Mouse (Mus musculus) lung, embryonic 14.5 days (tissue): Measurements from ENCODE around the gene Ntng1. TPM values are rescaled to one million over a fixed set of nuclear protein-coding genes. Genes with fewer than 3 reads are reported as not detected.
A peak's percentile ranks its signal among the peaks of the same experiment; 100 is the strongest.

ENCODE experiments used
- ATAC-seq: fragments of 200-750 bp; cut with Nextera tagmentation; 2 replicates; pipeline ENCODE4 v1.8.0; 2017; ENCODE audit warnings: mild to moderate bottlenecking, moderate TSS enrichment, moderate library complexity; ENCODE audit not compliant: insufficient read depth
- DNase-seq: peaks from one replicate; pipeline ENCODE4 v3.0.0-alpha.2; 2015
- H3K27ac ChIP-seq: fragments of 300-500 bp; sonication (generic); 2 replicates; pipeline ENCODE4 v1.5.1; 2014; ENCODE audit warnings: low read depth, mild to moderate bottlenecking, moderate library complexity
- H3K27me3 ChIP-seq: fragments of 300-500 bp; sonication (generic); 2 replicates; pipeline ENCODE4 v1.6.1; 2014; ENCODE audit warnings: low read length, control low read depth; ENCODE audit not compliant: insufficient read depth
- H3K36me3 ChIP-seq: fragments of 300-500 bp; sonication (generic); 2 replicates; pipeline ENCODE4 v1.6.1; 2014; ENCODE audit warnings: control low read depth; ENCODE audit not compliant: insufficient read depth
- H3K4me1 ChIP-seq: fragments of 300-500 bp; sonication (generic); 2 replicates; pipeline ENCODE4 v1.6.1; 2014; ENCODE audit warnings: antibody characterized with exemption, control low read depth; ENCODE audit not compliant: insufficient read depth
- H3K4me2 ChIP-seq: fragments of 300-500 bp; sonication (generic); 2 replicates; pipeline ENCODE4 v1.6.1; 2014; ENCODE audit warnings: mild to moderate bottlenecking
- H3K4me3 ChIP-seq: fragments of 300-500 bp; sonication (generic); 2 replicates; pipeline ENCODE4 v1.5.1; 2014; ENCODE audit warnings: low read depth, low read length
- H3K9ac ChIP-seq: fragments of 300-500 bp; sonication (generic); 2 replicates; pipeline ENCODE4 v1.6.1; 2014
- H3K9me3 ChIP-seq: fragments of 300-500 bp; sonication (generic); 2 replicates; pipeline ENCODE4 v1.6.1; 2016; ENCODE audit warnings: low read depth, low read length, control low read depth
- CTCF ChIP-seq: IDR thresholded peaks from 2 replicates; pipeline ENCODE4 v1.5.1; 2016; ENCODE audit warnings: antibody characterized with exemption, low read depth
- WGBS: fragments of 180-500 bp; shearing (Covaris S2); extraction: QIAGEN DNeasy Blood & Tissue Kit; methylation state at CpG from one replicate; pipeline ENCODE4 v1.1.7; 2014; 5-methylcytosine and 5-hydroxymethylcytosine counted together
- polyA plus RNA-seq: library from polyadenylated mRNA; unstranded; fragments of >200 nt; fragmentation: Nextera tagmentation; extraction: Ambion mirVana; gene quantifications from 2 replicates; pipeline ENCODE4 v1.2.1, GENCODE M21; 2014

Gene Ntng1
- 3.3 and 4.1 TPM in 2 replicates for polyA plus RNA-seq

- ATAC-seq (peak; percentile 81), DNase-seq (peak; percentile 73)
- no peaks in the 10 kb centered on the region for H3K36me3 ChIP-seq
- TF ChIP-seq CTCF, result no peak
- H3K4me3 ChIP-seq, result peak within 1 kb of the TSS; percentile 54
- H3K27ac ChIP-seq, result no peak within 1 kb of the TSS
- no peaks in the 10 kb centered on the region for H3K9me3 ChIP-seq
- peak within 1 kb of the TSS; percentile 99 for H3K4me2 ChIP-seq
- H3K9ac ChIP-seq, result peak within 1 kb of the TSS; percentile 57
- H3K4me1 ChIP-seq, result no peaks in the 10 kb centered on the region
- peaks cover 13% of the 10 kb centered on the region for H3K27me3 ChIP-seq
- WGBS, result under 1% methylated on average over 52 of the region's 52 CpGs
Measured at GRCm38 (mm10) chr3:110143206-110144061, at the start of gene Ntng1. Gene Ntng1 (minus strand): TSS chr3:110144011.

DNA sequence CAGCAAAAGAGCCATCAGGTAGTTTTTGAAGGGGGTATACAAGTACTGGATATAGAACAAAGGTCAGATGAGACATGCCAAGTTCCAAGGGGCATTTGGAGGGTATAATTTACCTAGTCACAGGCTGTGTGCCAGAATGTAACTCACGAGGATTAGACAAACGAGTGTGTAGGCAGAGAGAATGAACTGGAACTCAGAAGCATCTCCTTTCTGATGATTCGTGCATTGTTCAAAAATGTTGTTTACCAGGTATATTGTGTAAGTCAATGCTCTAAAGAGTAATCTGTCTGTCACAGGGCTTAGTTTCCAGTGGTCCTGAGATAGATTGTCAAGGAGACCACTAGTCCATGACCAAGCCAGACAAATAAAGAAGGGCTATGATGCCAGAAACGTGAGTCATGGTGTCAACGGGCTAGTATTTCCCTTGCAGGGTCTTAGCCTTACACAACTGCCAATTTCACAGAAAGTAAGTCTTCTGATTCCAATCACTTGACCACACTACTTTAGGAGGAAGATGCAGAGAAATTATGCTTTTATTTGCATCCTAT lies 43.7 kb upstream of the Ntng1 start:
- Histone ChIP-seq H3K4me1 (no peaks in the 10 kb centered on the region), H3K4me3 (no peak overlapping the region), H3K9ac (no peak overlapping the region), H3K27ac (no peak overlapping the region), H3K9me3 (no peaks in the 10 kb centered on the region), H3K4me2 (no peak overlapping the region), H3K27me3 (no peaks in the 10 kb centered on the region), H3K36me3 (no peaks in the 10 kb centered on the region)
- DNase-seq (no peak), ATAC-seq (no peak)
- 81% methylated on average over 5 of the region's 5 CpGs for WGBS
- no peak for TF ChIP-seq CTCF

DNA sequence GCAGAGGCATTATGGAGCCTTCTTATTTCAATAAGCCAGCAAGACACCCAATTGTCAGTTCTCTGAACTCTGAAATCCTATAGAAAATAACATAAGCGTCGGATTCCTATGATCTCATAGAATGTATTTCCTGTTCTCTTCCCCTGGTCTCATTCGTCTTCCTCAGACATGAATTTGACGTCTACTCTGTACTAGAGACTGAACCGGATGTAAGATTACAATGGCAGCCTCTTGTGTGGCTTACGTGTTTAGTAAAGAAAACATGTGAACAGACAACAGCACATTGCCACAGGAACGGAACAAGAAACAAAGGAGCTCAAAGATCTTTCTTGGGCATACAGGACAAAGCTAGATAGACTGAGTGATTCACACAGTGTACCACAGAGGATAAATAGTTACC lies 5.3 kb upstream of the Ntng1 start:
- 53% methylated on average over 7 of the region's 7 CpGs for WGBS
- no peak overlapping the region for H3K27ac ChIP-seq
- no peaks in the 10 kb centered on the region for H3K36me3 ChIP-seq
- ATAC-seq (peak; percentile 60; the same call in 1 of the 2 replicates), DNase-seq (peak; percentile 28)
- H3K4me2 ChIP-seq, result no peak overlapping the region
- no peaks in the 10 kb centered on the region for H3K9me3 ChIP-seq
- H3K4me1 ChIP-seq, result no peaks in the 10 kb centered on the region
- no peak for TF ChIP-seq CTCF
- H3K9ac ChIP-seq, result no peak overlapping the region
- 0 out of 2 replicates have a peak, but pooled peaks cover 4% of the 10 kb centered on the region for H3K27me3 ChIP-seq
- H3K4me3 ChIP-seq, result no peak overlapping the region

GRCm38 (mm10) chr3:110144301-110145055 lies 667 bp upstream of the Ntng1 start:
- no peak for TF ChIP-seq CTCF
- H3K4me2 ChIP-seq, result peak overlapping the region; percentile 99
- H3K4me3 ChIP-seq, result peak overlapping the region; percentile 54; the same call in 1 of the 2 replicates

DNA sequence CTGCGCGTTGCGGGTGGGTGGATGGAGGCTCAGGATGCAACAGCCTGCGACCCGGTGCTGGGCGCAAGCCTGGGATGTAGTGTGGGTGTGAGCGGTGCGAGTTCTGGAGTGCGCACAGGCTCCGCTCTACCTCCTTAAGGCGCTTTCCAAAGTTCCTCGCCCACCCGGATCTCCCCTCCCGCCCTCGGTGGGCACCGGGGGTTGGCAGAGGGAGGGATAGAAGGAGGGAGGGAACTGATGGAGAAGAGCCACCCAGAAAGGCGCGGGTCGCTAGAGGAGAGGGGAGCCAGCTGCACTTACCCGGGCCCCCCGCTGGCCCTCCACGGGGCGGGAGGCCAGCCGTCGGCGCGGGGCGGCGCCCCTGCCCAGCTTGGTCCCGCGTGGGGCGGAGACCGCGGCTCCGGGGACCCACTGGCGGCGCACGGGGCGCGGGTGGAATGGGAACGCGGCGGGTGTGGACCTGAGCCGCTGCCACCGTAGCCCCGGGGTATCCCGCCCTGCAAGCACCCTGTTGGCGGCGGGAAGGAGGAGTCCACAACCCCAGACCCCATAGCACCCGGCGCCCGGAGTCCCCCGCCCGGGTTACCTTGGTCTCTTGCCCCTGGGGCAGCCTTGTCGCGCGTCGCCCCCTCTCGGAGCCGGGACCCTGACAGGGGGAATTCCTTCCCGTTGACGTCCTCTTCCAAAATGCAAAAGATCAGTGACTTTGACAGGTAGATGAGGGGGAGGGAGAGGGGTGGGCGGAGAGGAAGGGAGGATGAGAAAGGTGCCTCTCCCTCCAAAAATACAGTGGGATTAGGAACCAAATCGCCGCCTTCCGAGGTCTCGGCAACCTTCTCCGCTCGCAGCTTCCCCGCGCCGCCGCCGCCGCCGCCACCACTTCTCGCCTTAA lies 1.3 kb downstream of the Ntng1 start:
- ATAC-seq (peak; percentile 55), DNase-seq (peak; percentile 49)
- Histone ChIP-seq H3K27me3 (peaks cover 13% of the 10 kb centered on the region), H3K4me2 (peak overlapping the region; percentile 99), H3K9ac (peak overlapping the region; percentile 57), H3K36me3 (no peaks in the 10 kb centered on the region), H3K4me1 (no peaks in the 10 kb centered on the region), H3K9me3 (no peaks in the 10 kb centered on the region), H3K4me3 (peak overlapping the region; percentile 54), H3K27ac (no peak overlapping the region)
- no peak for TF ChIP-seq CTCF
- WGBS, result under 1% methylated on average over 76 of the region's 77 CpGs

More at GRCm38 (mm10) chr3:110144301-110145055, 667 bp upstream of the Ntng1 start:
- Histone ChIP-seq H3K36me3 (no peaks in the 10 kb centered on the region), H3K27me3 (peaks cover 13% of the 10 kb centered on the region), H3K9me3 (no peaks in the 10 kb centered on the region), H3K4me1 (no peaks in the 10 kb centered on the region), H3K9ac (no peak overlapping the region), H3K27ac (no peak overlapping the region)
- DNase-seq, result no peak
- WGBS, result 37% methylated on average over 6 of the region's 6 CpGs
- no peak for ATAC-seq
